8 mouse cellular contexts compared by ENCODE assay signal in genomic region chr19:24017427-24017826, GRCm38 (mm10). TPM values are rescaled to one million over a fixed set of nuclear protein-coding genes. Genes with fewer than 3 reads are reported as not detected.
DNase-seq lines count a peak whose midpoint lies in the region; ATAC-seq lines count a peak whose summit lies in the region.

No protein-coding gene starts in this region.

- ATAC-seq in stomach, embryonic 15.5 days (ENCODE audit: insufficient read depth, low FRiP score, low read depth): peak; percentile 50; the same call in 1 of the 2 replicates

- H3K4me3 ChIP-seq in stomach, embryonic 15.5 days (replicated peaks): no peak overlapping the region

- no peaks in the 10 kb centered on the region for H3K36me3 ChIP-seq in stomach, embryonic 15.5 days

- DNase-seq in Muller cell, postnatal 12 days (ENCODE audit: inconsistent ontology term): peak; percentile 51
- peak; percentile 41 to 74 for DNase-seq in adrenal gland, postnatal 36 days
- DNase-seq in heart, postnatal 10 days: peak; percentile 59 to 67
- DNase-seq in kidney, postnatal 36 days: peak; percentile 81 to 84
- DNase-seq in c-Kit-positive CD71-positive TER-119-positive erythroid progenitor cells, embryonic 14.5 days (ENCODE audit: low spot score): no peak
- no peak for DNase-seq in layer of hippocampus, postnatal 14 days (ENCODE audit: low spot score in 2 of 2)
- DNase-seq in cerebellum, postnatal 4 days (ENCODE audit: low spot score in 2 of 2): no peak

- no peak overlapping the region for H3K9ac ChIP-seq in stomach, embryonic 15.5 days

- peak overlapping the region; percentile 2; the same call in 1 of the 2 replicates for H3K27ac ChIP-seq in stomach, embryonic 15.5 days

- H3K9me3 ChIP-seq in stomach, embryonic 15.5 days: no peaks in the 10 kb centered on the region

- H3K4me2 ChIP-seq in stomach, embryonic 15.5 days: no peak overlapping the region

- intact Hi-C loops in heart, postnatal 10 days (cut with DNase I): no loop called here

- WGBS in stomach, embryonic 15.5 days: 21% methylated on average over 1 of the region's 1 CpGs

- peaks cover 8% of the 10 kb centered on the region; the same call in 1 of the 2 replicates for H3K4me1 ChIP-seq in stomach, embryonic 15.5 days

- no peaks in the 10 kb centered on the region for H3K27me3 ChIP-seq in stomach, embryonic 15.5 days (replicated peaks)

RNA-seq across cellular contexts. Expression of gene Fam189a2, which starts 13.4 kb away (rescaled TPM):
- total RNA-seq in adrenal gland, postnatal 36 days (2021): 1 to 10 TPM; 6.8 to 8.2 TPM
- total RNA-seq in heart, postnatal 10 days (2021): 10 to 100 TPM; 66.0 to 76.8 TPM
- polyA plus RNA-seq in stomach, embryonic 15.5 days (2015; fragmentation: Nextera tagmentation; extraction: Ambion mirVana): 0.42 and 0.75 TPM in 2 replicates
- 10 to 100 TPM; 10.9 to 12.4 TPM for total RNA-seq in layer of hippocampus, postnatal 14 days (2021)

Comparison
In these comparisons a context has a peak if more than half of its experiments do, and no peak if none do; other contexts are left out.
1. DNase-seq: peak in Muller cell, postnatal 12 days (single experiment), adrenal gland, postnatal 36 days (2 of 2), heart, postnatal 10 days (2 of 2) and kidney, postnatal 36 days (2 of 2); none in c-Kit-positive CD71-positive TER-119-positive erythroid progenitor cells, embryonic 14.5 days (single experiment), layer of hippocampus, postnatal 14 days (0 of 2) and cerebellum, postnatal 4 days (0 of 2).
2. RNA of gene Fam189a2, which starts 13.4 kb away (total RNA-seq): 66.0 to 76.8 TPM in heart, postnatal 10 days; 10.9 to 12.4 TPM in layer of hippocampus, postnatal 14 days and 6.8 to 8.2 TPM in adrenal gland, postnatal 36 days; every median in the first group is over 4 times any median in the second.